Mouse (Mus musculus) cerebellum, adult 8-10 months (tissue): ENCODE results near the gene Clec12a.

ENCODE experiments used
- DNase-seq: peaks from one replicate; pipeline ENCODE4 v3.0.0; 2022

Clec12a gene

DNA sequence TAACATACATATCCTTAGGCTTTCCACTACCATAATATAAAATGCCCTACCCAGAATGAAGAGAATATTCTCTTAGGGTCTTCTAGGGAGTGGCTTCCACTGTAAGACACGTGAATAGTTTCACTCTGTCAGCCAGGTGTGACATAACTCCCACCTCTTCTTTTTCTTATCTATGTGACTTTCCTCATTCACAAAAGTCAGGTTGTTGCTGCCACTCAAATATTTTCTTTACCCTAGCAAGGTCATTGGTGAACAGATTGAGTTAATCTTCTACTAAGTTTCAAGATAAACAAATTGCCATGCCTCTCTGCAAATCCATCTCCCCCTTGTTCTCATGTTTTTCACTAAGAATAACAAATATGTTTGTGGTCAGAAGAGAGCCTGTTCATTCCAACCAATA, 39.2 kb downstream of the Clec12a start:
- DNase-seq, result no peak

GRCm38 (mm10) chr6:129383466-129383865, 41.0 kb downstream of the Clec12a start:
- DNase-seq, result no peak

DNA sequence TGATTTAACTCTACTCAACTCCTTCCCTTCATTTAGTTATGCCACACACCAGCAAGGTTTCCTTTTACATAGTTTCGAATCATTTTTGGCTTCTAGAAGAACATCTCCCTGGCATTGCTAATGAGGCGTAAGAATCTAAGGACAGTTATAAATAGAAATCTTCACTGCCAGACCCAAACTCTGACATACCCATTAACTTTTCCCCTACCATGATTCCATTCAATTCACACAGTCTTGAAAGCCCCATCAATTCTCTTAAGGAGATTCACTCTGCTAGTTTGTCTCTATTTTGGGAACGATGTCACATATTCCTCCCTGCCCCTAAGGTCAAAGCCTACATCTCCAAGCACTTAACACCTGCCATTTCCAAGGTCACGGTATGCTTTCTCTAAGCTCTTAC, 42.5 kb downstream of the Clec12a start:
- DNase-seq, result no peak

GRCm38 (mm10) chr6:129385774-129386173, 43.3 kb downstream of the Clec12a start, which contains the start of gene Clec12b:
TSS of gene Clec12b (minus strand) at chr6:129385874.
- no peak for DNase-seq

DNA sequence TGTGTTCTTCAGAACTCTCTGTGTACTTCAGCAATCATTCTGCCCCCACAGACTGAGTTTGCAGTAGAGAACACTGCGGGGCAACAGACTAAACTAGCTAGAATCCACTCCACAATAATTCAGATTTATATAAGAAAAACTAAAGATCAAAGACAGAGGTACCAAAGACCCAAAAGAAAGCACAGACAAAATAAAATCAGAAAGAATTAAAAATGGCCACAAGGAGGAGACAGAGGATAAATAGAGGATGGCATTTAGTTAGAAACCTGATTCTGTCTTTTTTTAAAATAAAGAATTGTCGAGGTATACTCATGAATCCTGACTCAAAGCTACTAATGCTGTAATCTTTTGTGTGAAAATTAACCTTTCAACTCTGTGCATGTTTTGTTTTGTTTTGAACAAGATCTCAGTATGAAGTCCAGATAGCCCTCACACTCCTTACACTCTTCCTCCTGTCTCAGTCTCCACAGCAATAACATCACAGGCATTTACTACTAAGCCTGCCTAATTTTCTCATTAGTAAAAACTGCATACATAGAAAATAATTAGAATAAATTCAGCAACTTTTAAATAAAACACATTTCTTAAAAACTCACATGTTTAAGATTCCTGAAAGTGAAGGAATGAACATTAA, 50.7 kb downstream of the Clec12a start:
- no peak for DNase-seq

DNA sequence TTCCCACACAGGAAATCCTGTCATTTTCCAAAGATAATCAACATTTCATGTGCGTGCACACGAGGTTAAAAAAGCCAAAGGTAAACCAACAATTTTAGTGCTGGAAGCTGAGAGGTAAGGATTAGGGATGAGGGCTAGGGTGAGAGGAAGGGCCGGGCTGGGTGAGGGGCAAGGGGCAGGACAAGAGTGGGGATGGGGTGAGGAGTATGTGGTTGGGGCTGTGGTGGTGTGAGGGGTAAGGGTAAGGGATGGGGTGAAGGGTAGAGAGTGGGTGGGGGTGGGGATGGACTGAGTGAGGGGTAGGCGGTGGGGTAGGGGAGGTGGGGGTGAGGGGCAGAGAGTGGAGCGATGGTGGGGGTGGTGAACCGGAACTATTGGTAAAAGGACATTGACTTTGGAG, 51.2 kb downstream of the Clec12a start:
- DNase-seq, result no peak

DNA sequence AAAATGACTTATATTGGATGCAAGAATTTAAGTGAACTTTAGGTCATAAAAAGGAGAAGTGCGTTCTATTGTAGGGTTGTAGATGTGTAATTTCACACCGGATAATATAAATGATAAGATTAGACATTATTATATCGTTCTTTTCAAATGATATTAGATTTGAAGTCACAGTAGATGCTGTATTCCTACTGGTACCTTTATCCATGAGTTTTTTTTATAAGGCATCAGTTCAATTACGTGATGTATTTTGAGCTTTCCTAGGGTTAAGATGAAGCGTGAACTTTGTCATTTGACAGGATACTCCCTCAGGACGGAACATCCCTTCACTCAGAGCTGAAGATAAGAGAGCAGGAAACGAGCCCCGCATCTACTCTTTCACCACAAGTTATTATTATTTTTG, 54.5 kb downstream of the Clec12a start, which contains the start of gene Clec1b:
TSS of gene Clec1b (plus strand) at position 301 of the 400 bp plus-strand sequence.
- no peak for DNase-seq

DNA sequence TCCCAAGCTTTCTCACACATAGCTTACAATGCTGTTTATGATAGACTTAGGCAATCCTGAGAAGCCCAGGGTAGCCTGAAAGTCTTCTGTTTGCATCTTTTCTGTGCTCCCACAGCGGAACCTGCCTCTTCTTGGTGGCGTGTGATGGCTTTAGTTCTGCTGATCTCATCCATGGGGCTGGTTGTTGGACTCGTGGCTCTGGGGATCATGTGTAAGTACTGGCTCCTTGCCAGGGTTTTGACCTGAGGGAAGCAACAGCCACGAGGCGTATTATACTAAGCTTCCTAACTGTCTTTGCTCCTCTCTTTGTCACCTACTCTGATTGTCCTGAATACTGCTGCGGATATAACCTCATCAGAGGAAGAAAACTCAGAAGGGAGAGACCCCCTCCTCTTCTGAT, 57.5 kb downstream of the Clec12a start:
- DNase-seq, result no peak

DNA sequence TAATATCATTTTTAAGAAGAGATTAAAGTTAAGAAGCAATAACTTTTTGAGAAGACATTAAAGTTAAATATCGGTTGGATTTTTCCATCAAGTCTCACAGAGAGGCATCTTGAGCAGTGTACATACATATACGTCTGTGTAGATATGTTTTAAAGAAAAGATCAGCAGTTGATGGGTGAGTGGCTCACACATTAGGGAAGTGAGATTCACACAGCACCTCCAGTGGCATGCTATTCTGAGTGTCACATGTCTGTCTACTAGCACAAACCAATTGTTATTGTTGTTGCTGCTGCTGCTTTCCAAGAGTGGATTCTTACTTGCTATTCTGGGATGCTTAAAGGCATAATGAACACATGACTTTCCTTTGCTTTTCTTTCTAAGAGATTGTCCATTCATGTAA, 59.9 kb downstream of the Clec12a start:
- no peak for DNase-seq

DNA sequence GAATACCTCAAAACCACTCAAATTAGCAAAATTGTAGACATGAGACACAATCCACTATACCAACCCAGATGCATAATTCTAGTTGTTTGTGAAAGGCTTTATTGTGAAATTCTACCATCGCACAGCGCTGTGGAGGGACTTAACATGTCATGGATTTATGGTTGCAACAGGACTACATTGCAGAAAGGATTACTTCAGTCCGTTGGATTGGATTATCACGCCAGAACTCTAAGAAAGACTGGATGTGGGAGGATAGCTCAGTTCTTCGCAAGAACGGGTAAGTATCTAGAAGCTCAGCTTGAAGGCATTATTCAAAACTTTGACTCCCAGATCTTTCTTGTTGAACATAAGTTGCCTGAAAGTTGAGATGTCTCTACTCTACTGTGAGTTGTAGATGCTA, 60.9 kb downstream of the Clec12a start:
- no peak for DNase-seq

- no peak for DNase-seq
Measured at GRCm38 (mm10) chr6:129405999-129406398, 63.5 kb downstream of the Clec12a start.

DNA sequence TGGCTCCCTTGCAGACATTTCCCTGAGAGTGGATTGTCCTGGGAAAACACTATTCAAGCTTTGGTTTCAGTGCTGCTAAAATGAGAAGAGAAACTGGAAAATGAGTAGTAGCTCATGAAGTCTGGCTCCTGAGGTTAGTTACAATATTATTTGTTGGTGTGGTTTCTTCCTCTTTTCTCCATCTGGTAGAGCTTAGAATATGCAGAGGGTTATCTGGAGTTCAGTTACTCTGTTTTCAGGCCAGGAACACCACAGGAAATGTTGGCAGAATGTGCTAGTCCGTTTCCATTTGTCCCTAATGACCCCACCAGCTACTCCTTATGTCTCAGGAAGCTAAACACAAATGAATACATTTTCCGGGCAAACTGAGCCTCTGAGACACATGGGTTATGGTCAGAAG, 64.8 kb downstream of the Clec12a start:
- no peak for DNase-seq

DNA sequence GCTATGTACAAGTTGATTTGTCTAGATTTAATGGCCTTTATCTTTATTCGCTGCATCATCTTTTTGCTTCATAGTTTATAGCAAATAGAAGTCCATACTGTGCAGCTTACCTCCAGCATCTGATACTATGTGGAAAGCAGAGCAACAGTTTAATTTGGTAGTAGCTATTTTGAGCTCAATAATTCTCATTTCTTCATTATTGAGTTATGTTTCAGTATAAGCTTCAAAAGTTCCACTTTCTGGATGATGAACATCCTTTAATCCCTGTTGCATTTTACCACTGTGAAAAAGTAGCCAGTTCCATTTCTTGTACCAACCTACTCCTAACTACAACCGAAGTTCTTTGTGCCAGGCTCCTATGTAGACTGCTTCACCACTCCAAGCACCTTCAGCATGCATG, 66.1 kb downstream of the Clec12a start, which contains the start of gene Clec9a:
TSS of gene Clec9a (plus strand) at position 301 of the 400 bp plus-strand sequence.
- no peak for DNase-seq

DNA sequence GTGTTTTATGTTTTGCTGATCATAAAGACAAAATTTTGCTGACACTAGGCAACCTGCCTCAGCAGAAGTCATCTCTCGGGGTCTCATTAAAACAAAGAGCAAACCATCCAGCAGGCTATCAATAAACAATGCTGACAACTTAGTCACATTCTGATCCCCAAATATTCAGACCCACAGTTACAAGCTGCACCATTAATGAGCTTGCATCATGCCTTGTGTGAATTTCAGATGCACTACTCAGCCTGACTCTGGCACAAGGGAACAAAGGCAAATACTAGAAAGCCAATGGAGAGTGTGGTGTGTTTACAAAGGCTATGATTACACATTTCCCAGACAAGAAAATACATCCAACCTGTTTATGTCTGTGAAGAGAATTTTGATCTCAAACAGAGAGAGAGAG, 71.7 kb downstream of the Clec12a start:
- no peak for DNase-seq
